Mouse (Mus musculus) cerebellum, adult 11 months (tissue): ENCODE results near the gene Ccdc122.
"Not testable (repeated sequence)": the region's sequence is repeated elsewhere in the genome, so short reads cannot be mapped to it uniquely, and the experiment has no call there.

Source experiments
- DNase-seq: peaks from one replicate; pipeline ENCODE4 v3.0.0; 2022

Ccdc122 gene

DNA sequence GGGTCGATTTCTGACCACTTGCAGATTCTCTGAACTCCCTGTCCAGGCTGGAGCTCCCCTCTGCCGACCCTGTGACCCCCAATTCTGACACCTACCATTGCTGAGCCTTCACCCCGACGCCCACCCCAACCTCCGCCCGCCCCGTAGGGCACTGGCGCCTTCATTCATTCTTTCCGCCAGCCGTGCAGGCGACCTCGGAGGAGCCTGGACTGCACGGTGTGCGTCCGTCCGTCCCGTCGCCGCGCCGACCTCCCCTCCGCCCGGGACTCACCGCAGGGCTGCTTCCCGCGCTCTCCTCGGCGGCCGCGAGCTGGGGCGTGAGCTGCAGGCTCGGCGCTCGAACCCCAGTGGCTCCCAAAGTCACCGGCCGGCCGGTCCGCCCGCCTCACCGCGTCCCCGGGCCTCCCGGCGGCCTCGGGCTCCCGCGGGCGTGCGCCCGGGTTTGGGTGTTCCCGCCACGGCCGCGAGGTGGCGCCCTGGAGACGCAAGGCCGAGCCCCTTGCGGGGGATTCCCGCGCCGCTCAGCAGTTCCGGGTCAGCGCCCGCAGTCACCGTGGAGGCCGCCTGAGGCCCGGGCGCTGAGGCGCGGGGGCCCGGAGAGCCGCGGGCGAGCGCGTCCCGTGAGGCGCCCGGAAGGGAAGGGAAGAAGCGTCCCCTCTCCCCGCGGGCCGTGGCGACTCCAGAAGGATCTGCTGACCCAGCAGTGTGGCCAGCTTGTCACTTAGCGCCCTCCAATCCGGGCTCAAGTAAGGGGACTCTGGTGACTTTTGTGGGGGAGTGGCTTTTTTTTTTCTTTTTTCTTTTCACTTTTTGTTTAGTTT is at the start of gene Ccdc122, which contains the start of gene Lacc1:
TSS of gene Ccdc122 (plus strand) at position 547 of the 821 bp plus-strand sequence.
TSS of gene Lacc1 (minus strand) at position 679 of the 821 bp plus-strand sequence.
- peak; percentile 11 for DNase-seq

DNA sequence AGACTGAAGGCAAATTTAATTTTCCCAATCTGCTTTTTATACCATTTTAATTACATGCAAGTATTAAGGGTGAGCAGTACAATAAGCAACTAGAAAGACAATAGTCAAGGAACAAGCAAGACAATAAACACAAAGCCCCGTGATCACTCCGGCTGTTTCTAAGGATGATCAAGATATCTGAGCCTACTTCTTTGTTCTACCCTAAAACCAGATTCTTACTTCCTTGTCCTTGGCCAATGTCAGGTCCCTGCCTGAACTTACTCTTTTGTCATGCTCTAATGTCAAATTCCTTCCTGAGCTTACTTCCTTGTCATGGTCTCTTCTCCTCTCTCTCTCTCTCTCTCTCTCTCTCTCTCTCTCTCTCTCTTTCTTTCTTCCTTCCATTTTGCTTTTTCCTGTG is 46.2 kb upstream of the Ccdc122 start:
- DNase-seq = not testable (repeated sequence)

DNA sequence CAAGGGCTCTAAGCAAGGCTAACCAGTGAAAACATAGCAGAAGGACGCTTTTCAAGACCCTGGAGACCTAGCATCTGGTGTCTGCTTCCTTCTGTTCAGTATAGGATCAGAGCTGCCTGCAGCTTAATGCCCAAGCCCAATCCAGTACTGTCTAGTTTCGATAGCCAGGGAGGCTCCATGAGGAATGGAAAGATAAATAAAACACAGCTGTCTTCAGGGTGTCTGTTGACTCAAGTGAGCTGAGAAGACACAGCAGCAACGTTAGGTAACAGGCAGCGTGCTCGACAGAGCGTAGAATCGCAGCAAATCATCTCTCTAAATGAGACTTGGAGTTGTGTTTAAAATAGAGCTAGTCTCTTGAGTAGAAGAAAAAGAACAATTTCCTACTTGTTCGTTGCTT is 31.8 kb upstream of the Ccdc122 start:
- no peak for DNase-seq

DNA sequence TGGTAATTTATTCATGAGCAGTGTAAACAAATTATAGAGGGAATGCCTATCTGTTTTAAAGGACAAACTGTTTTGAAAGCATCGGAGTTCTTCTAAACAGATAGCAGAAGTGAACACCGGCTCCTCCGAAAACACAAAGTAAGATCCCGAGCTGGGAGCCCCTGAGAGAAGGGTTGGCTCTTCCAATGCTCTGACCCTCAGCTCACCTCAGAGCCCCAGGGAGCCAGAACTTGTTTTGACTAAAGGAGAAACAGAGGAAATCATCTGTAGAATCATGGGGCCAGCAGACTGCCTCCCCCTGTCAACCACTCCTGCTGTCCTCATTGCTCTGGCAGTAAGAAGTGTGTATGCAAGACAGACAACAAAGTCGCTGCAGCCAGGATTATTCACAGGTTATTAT is 31.0 kb upstream of the Ccdc122 start:
- DNase-seq = no peak

DNA sequence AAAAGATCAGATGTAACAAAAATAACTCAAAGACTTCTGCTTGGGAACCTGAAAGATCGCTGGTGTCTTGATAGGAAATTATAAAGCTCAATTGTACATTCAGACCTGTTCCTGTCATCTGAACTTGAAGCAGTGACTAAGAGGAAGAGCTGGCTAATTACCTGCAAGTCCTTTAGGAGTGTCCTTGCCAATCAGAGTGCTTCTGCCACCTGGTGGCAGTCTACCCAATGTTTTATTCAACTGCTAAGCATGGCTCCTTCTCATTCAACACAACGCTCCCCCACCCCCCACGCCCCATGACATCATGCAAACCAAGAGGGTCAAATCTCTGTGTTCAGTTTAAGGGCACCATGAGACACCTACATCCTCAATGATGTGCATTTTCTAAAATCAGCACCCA is 28.3 kb upstream of the Ccdc122 start:
- peak; percentile 44 for DNase-seq

DNA sequence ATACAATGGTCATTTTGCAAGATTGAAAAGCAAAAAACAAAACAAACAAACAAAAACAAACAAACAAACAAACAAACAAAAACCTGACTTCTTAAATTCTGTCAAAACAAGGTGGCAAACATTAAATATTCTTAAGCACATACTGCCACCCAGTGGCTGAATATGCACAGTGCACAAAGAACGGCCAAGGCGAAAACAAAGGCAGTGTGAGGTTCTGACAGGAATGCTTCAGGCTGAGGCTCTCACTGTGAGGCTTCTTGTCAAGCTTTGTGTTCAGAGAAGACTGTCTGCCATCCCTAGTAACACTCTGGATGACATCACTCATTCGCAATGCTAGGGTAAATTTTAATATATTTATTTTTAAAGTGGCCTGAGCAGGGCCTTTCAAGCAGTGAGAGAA is 24.8 kb upstream of the Ccdc122 start:
- peak; percentile 56 for DNase-seq

DNA sequence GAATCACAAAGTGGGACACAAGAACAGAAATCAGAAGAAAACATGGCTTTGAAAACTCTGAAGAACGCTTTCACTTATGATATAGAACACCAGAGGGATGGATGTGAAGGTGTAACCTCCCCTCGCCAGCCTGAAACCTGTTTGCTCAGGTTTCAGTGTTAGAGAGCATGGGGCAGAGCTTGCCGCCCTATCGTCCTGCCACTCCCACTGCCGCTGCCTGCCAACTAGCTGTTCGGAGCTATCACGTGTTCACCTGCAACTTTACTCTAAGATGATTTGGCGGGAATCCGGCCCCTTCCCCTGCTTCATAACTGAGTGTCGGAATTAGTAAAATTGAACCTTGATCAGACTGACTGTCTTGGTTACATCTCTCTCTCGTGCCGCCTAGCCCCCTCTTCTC is 19.8 kb upstream of the Ccdc122 start:
- not testable (repeated sequence) for DNase-seq

DNA sequence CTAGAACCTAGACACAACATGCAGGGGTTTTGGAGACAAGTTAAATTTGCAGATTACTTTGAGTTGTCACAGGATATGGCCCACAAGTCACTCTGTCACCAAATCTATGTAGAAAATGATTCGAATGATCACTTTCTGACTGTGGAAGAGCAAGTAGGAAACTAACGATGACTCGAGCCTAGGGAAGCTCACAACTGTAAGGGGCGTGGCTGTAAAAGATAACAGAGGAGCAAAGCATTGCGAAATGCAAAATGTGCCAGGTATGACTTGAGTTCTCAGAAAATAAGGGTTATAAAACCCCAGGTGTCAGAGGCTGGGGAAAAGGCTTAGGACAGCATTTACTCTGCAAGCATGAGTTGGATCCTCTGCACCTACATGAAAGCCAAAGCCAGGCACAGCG is 19.4 kb upstream of the Ccdc122 start:
- DNase-seq = no peak

DNA sequence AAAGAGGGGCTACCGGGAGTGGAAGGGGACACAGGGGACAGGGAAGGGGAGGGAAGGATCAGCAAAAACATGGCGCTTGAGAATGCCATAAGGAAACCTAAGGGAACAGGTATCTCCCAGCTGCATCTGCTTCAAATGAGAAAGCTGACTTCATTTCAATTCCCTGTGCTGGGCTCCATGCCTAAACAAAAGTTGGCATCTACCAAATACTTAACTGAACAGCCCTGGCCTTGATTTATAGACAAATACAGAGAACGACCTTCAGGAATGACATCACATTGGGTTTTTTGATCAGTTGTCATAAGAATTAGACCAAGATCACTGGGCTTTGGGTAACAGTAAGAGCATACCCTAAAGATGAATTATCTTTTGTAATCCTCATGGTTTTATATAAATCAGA is 12.1 kb upstream of the Ccdc122 start:
- DNase-seq = no peak

DNA sequence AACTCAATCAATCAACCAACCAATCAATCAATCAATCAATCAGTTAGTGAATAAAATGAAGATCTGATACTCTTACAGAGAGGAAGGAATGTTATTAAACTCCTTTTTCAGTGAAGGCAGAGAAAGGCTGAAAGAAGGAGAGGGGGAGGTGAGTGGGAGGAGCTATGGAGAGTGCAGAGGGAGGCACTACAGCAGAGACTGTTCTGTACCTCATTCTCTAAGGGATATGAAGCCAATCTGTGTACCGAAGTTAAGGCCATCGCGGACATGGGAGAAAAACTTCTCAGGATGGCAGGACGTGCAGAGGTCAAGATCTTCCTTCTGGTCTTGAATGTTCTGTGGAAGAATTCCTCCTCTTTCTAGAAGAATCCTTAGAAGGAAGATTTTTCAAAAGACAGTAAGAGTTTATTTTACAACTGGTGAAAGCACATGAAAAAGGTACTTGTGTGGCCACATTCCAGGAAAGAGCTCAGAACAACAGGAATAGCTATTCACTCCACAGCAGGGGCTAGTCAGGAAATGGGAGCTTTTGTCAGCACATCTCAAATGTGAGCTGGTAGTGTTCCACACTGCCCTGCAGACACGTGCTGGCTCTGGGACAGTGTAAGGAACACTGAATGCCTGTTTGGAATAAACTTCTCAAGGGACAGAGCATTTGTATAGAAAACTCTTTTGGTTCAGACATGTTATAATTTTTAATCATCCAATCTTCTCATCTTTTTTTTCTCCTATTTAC is 7.1 kb upstream of the Ccdc122 start:
- DNase-seq = no peak

DNA sequence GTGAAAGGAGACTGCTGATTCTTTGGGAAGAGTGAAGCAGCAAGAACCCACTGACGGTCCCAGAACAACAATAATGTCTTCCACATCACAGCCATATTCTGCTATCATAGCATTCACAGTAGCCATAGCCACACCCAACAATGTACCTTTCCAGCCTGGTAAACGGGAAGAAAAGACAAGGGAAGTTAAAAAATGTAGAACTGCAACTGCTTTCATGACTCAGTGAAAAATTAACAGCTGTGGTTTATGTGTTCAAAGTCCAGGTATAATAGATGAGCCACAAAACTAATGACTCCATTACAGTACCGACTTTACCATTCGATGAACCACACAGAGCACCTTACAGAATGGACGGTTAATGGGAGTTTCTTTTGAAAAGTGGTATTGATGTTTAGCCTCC is 5.8 kb upstream of the Ccdc122 start:
- no peak for DNase-seq

DNA sequence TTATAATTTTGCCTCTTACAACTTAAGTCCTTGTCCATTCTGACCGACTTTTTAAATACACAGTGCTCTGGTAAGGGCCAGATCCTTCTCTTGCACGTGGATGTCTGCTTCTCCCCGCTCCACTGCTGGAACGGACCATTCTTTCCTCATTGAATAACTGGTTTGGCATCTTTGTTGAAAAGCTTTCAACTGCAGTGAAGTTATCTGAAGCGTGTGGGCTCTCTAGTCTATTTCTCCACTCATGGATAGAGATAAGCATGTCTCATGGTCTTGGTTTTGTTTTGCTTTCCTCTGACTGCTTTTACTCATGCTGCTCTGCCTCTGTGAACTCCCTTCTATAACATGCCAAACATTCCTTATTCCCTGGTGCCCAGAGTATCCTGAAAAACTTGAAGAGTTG is 4.1 kb upstream of the Ccdc122 start:
- DNase-seq = no peak

DNA sequence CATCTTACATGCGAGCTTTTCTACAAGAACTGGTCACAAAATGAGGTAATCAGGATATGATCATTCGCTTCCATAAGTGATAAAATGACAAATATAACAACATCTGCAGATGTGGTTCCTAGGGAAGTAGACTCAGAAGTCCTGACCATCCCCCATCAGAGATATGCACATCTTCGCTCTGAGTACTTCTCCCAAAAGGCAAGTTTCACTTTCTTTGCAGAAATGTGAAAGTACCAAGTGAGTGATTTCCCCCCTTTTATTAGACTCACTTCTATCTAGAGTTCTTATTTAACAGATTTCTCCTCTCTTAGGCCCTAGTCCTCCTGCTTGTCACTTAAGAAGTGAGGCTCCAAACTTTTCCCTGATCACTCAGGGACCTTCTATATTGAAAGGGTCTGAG is 3.2 kb upstream of the Ccdc122 start:
- no peak for DNase-seq

DNA sequence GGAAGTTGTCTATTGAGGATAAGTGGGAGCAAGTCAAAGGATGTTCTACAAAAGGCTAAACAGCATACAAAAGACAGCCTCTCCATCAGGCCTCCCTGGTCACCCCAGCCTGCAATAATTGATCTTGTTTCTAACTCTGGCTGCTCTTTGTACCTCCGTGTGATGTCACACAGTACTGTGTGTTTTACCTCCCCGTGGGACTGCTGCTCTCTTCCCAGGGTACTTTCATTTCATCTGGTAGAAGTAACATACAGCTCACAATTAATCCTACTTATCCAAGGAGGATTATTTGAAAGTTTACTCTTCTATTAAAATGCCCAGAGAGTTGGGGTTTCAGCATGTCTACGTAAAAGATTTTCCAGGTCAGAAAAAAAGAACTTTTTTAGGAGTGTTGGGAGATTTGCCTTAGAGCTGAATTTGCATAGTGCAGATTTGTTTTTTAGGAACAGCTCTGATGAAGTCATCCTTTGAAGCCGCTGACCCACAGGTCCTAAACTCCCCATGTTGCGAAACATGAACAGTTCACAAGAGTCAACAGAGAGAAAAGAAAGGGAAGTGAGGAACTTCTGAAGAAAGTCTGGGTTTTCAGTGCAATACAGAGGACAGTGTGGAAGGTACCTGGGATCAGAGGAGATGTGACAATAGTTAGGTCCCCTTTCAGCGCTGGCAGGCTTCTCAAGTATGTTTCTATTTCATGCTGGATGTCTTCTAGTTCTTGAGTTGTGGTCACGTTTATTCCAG is 2.2 kb upstream of the Ccdc122 start:
- no peak for DNase-seq

DNA sequence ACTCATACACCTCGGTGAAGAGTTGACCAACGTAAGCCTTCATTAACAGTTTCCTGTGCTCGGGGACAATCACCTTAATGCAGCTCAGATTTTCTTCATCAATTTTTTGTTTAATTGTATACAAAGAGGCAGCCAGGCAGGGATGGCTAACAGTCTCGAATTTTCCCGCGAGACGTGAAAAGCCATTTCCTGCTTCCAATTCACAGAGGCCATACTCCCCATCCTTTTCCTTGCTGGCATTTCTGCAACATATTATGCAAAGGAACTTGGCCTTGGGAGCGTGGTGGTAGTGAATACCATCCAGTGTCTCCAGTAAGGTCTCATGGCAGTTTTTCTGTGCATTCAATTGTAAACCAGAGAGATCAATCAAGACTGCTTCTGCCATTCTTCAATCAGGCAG is 1.6 kb upstream of the Ccdc122 start:
- no peak for DNase-seq

DNA sequence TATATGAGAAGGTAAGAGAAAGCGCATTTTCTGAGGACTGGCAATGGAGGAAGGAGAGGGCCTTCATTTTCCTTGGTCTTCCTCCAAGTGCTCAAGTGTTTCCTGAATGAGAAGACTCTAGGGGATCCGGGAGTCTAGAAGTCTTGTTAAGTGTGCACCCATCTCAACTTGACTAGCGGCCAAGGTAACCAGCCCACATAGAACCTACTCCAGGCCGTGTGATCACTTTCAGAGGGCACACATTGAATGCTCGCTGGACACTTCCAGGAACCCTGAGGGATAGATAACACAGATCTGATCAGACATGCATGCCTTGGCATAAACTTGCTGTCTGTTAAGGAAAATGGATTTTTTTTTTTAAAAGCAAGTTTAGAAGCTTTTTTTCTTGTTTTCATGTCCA is 758 bp downstream of the Ccdc122 start:
- DNase-seq = no peak

DNA sequence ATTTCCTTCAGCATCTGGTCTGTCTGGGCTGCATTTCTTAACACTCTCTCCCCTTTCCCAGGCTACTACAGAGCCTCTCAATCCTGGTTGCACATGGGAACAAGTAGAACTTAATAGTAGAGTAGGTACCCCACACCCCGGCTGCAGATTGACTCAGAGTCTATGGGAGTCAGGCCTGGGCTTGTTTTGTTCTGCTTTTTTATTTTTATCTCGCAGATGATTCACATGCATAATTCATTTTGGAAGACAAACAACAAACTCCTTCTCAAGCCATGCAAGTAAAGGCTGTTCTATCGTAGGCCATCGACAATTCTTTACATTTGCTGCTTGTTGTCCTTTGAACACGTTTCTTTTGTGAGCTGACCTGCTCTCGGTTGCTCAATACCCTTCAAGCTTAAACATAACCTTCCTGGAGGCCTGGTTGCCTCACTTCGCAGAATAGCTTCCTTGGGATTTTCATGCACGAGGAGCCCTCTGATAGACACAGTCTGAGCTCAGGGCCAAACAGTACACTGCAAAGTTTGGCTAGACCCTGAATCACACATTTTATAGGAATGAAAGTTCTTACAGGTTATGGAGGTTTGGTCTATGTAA is 1.4 kb downstream of the Ccdc122 start:
- no peak for DNase-seq

DNA sequence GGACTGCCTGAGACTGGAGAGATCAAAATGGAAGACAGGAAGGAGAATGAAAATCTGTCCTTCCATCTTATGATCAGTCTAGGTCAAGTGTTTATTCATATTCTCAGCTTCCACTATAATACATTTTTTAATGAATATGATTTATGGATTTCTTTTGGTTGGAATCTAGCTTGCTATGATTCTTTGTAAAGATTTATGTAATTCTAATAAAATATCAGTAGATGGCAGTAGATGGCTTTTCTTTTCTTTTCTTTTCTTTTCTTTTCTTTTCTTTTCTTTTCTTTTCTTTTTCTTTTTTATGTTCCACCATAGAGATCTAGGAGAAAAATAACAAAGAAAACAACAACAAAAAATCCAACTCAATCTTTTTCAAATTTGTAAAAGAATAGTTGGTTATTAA is 16.7 kb downstream of the Ccdc122 start:
- DNase-seq = no peak

DNA sequence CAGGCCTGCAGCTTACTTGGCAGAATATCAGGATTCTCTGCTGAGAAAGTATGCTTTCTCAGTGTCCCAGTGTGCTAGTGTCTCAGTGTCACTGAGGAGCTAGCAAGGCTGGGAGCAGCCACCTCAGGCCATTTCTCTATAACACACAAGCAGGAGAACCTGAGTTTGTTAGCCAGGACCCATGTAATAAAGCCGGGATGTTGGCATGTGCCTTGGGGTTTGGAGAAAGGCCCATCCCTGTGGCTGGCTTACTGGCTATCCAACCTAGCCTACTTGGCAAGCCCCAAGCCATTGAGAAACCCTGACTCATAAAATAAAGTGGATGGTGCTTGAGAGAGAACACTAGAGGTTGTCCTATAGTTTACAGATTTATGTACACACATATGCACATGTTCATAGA is 32.8 kb downstream of the Ccdc122 start:
- no peak for DNase-seq

DNA sequence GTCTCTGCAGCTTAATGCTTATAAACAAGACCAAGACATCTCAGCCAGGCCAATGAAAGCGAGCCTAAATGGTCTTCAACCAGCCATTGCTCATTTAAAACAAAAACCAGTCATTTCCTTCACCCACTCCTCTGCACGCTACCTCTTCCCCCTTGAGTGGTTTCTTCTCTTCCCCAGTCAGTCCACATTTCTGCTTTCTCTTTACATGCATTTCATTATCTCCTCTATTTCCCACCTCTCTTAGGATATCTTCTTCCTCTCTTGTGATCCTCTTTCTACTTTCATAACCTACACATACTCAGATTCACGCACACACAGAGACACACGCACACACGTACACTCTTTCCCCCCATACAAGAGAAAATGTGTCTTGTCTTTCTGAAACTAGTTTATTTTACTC is 44.7 kb downstream of the Ccdc122 start:
- no peak for DNase-seq

DNA sequence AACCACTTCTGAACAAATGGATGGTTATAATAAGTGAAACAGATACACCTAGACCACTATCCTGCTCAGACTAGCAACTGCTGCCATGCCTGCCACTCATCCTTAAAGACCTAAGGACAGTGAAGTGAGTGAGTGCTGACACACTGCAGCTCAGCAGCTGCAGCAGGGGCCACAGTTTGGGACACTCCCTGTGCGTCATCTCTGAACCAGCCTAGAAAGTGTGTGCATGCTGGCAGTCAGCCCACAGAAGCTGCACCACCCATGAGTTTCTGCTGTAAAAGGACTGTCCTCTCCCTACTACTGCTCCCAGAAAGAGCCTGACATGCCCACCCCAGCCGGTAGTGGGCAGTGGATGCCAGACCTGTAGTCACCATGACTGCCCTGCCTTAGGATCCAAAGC is 63.7 kb downstream of the Ccdc122 start:
- no peak for DNase-seq

DNA sequence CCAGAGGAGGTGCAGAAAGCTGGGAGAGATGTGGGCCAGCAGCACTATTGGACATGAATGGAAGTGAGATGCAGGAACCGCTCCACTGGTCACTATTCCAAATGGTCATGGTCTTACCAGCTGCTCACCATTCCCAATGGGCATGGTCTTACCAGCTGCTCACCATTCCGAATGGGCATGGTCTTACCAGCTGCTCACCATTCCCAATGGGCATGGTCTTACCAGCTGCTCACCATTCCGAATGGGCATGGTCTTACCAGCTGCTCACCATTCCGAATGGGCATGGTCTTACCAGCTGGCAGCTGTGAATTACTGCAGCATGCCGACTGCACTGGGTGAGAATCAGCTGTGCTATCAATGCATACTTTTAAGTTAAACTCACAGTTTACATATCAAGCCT is 74.0 kb downstream of the Ccdc122 start:
- DNase-seq = not testable (repeated sequence)

DNA sequence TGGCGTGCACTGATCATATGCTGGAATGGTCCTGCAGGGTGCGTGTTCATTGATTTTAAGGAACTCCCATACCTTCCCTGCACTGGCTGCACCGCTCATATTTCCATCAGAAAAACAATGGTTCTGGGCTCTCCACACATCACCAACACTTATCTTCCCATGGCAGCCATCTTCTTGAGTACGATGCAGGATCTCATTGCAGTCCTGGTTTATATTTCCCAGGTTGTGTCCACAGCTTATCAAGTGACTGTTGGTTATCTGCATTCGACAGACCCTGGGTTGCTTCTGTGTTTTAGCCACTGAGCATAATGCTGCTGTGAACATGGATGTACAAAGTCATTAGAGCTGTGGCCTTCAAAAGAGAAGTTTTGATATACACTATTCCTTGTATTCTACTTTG is 94.0 kb downstream of the Ccdc122 start:
- DNase-seq = no peak
